Mouse (Mus musculus) neural tube, embryonic 13.5 days (tissue): Measurements from ENCODE around the gene Padi3. TPM values are rescaled to one million over a fixed set of nuclear protein-coding genes. Genes with fewer than 3 reads are reported as not detected.

ENCODE experiments used
- ATAC-seq: fragments of 200-750 bp; cut with Nextera tagmentation; 2 replicates; pipeline ENCODE4 v1.8.0; 2017; ENCODE audit warnings: low read depth, mild to moderate bottlenecking, moderate TSS enrichment, moderate library complexity
- H3K27ac ChIP-seq: fragments of 300-500 bp; sonication (generic); replicated peaks from 2 replicates; pipeline ENCODE4 v1.5.1; 2015; ENCODE audit warnings: moderate library complexity, mild to moderate bottlenecking, inconsistent platforms
- H3K27me3 ChIP-seq: fragments of 300-500 bp; sonication (generic); 2 replicates; pipeline ENCODE4 v1.6.1; 2015; ENCODE audit warnings: mild to moderate bottlenecking, inconsistent platforms
- H3K36me3 ChIP-seq: fragments of 300-500 bp; sonication (generic); 2 replicates; pipeline ENCODE4 v1.6.1; 2015; ENCODE audit warnings: mild to moderate bottlenecking, inconsistent platforms
- H3K4me1 ChIP-seq: fragments of 300-500 bp; sonication (generic); replicated peaks from 2 replicates; pipeline ENCODE4 v1.6.1; 2015; ENCODE audit warnings: inconsistent platforms
- H3K4me2 ChIP-seq: fragments of 300-500 bp; sonication (generic); 2 replicates; pipeline ENCODE4 v1.6.1; 2015; ENCODE audit warnings: inconsistent platforms, mild to moderate bottlenecking, moderate library complexity
- H3K4me3 ChIP-seq: fragments of 300-500 bp; sonication (generic); 2 replicates; pipeline ENCODE4 v1.5.1; 2015; ENCODE audit warnings: mild to moderate bottlenecking, inconsistent platforms
- H3K9ac ChIP-seq: fragments of 300-500 bp; sonication (generic); 2 replicates; pipeline ENCODE4 v1.6.1; 2015; ENCODE audit warnings: moderate library complexity, mild to moderate bottlenecking, inconsistent platforms
- H3K9me3 ChIP-seq: fragments of 300-500 bp; sonication (generic); 2 replicates; pipeline ENCODE4 v1.6.1; 2016; ENCODE audit warnings: inconsistent platforms
- whole genome bisulfite sequencing: fragments of 180-500 bp; shearing (Covaris S2); methylation state at CpG from one replicate; pipeline ENCODE4 v1.1.7; 2015; 5-methylcytosine and 5-hydroxymethylcytosine counted together
- polyA plus RNA-seq: library from polyadenylated mRNA; unstranded; fragments of >200 nt; fragmentation: Nextera tagmentation; extraction: Ambion mirVana; gene quantifications from 2 replicates; pipeline ENCODE4 v1.2.1, GENCODE M21; 2015

The Padi3 gene
- polyA plus RNA-seq = not detected in 2 replicates

GRCm38 (mm10) chr4:140810458-140811260 lies at the start of gene Padi3:
Gene Padi3, minus strand, starts transcription at chr4:140810648.
- H3K4me3 ChIP-seq = no peak within 1 kb of the TSS
- no peak within 1 kb of the TSS for H3K4me2 ChIP-seq
- no peak within 1 kb of the TSS for H3K27ac ChIP-seq
- H3K4me1 ChIP-seq = peaks cover 22% of the 10 kb centered on the region
- H3K27me3 ChIP-seq = peaks cover 23% of the 10 kb centered on the region
- no peaks in the 10 kb centered on the region for H3K9me3 ChIP-seq
- WGBS = 66% methylated on average over 16 of the region's 16 CpGs
- no peaks in the 10 kb centered on the region for H3K36me3 ChIP-seq
- no peak for ATAC-seq
- H3K9ac ChIP-seq = no peak within 1 kb of the TSS

- Histone ChIP-seq H3K4me1 (0 out of 2 replicates have a peak, but pooled peaks cover 5% of the 10 kb centered on the region), H3K9me3 (no peaks in the 10 kb centered on the region), H3K27me3 (no peaks in the 10 kb centered on the region), H3K4me3 (no peak overlapping the region), H3K4me2 (no peak overlapping the region), H3K9ac (no peak overlapping the region), H3K36me3 (no peaks in the 10 kb centered on the region), H3K27ac (no peak overlapping the region)
- ATAC-seq = no peak
- WGBS = 85% methylated on average over 11 of the region's 11 CpGs
Observed at GRCm38 (mm10) chr4:140859291-140859690, 48.8 kb upstream of the Padi3 start.

- Histone ChIP-seq H3K9me3 (no peaks in the 10 kb centered on the region), H3K4me1 (peaks cover 15% of the 10 kb centered on the region; the same call in 1 of the 2 replicates), H3K4me3 (no peak overlapping the region), H3K4me2 (no peak overlapping the region), H3K27me3 (no peaks in the 10 kb centered on the region), H3K9ac (no peak overlapping the region), H3K27ac (no peak overlapping the region), H3K36me3 (no peaks in the 10 kb centered on the region)
- WGBS = 89% methylated on average over 7 of the region's 7 CpGs
- ATAC-seq = no peak
Observed at GRCm38 (mm10) chr4:140857813-140858212, 47.4 kb upstream of the Padi3 start.

DNA sequence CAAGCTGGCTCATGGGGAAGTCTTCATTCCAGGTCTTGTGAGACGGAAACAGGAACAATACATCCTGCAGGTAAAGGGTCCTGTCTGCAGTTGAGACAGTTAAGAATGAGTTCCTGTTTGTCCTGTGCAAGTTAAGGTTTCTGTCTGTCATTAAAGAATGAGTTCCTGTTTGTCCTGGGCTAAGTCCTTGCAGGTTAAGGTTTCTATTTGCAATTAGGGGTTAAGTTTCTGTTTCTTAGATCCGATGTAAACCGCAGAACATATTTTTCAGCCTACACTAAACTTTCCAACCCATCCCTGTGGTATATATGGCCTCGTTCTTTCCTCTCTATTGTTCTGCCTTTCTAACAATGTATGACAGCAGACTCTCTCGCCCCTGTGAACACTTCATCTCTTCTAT lies 46.6 kb upstream of the Padi3 start:
- H3K9me3 ChIP-seq = no peaks in the 10 kb centered on the region
- peaks cover 15% of the 10 kb centered on the region; the same call in 1 of the 2 replicates for H3K4me1 ChIP-seq
- no peak overlapping the region for H3K9ac ChIP-seq
- no peak overlapping the region for H3K4me2 ChIP-seq
- 81% methylated on average over 5 of the region's 5 CpGs for WGBS
- H3K36me3 ChIP-seq = no peaks in the 10 kb centered on the region
- H3K27me3 ChIP-seq = no peaks in the 10 kb centered on the region
- no peak overlapping the region for H3K4me3 ChIP-seq
- H3K27ac ChIP-seq = no peak overlapping the region
- ATAC-seq = no peak

DNA sequence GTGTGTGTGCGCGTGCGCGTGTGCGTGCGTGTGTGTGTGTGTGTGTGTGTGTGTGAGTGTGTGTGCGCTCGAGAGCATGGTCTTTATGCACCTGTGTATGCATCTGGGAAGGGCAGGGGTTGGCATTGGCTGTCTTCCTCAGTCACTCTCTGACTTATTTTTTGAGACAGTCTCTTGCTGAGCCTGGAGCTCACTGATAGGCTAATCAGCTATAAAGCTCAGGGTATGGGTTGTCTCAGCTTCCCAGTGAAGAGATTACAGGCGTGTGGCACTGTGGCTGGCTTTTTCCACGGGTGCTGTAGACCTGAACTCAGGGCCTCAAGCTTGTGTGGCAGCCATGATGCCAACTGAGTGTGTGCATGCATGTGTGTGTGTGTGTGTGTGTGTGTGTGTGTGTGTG lies 44.7 kb upstream of the Padi3 start:
- Histone ChIP-seq H3K4me3 (no peak overlapping the region), H3K9ac (no peak overlapping the region)
- WGBS = 88% methylated on average over 10 of the region's 10 CpGs

GRCm38 (mm10) chr4:140854455-140854864 lies 44.0 kb upstream of the Padi3 start:
- no peak overlapping the region for H3K4me3 ChIP-seq
- H3K9me3 ChIP-seq = no peaks in the 10 kb centered on the region
- WGBS = 69% methylated on average over 10 of the region's 10 CpGs
- H3K9ac ChIP-seq = no peak overlapping the region
- peaks cover 15% of the 10 kb centered on the region; the same call in 1 of the 2 replicates for H3K4me1 ChIP-seq
- H3K27me3 ChIP-seq = no peaks in the 10 kb centered on the region
- no peak overlapping the region for H3K4me2 ChIP-seq
- no peaks in the 10 kb centered on the region for H3K36me3 ChIP-seq
- no peak for ATAC-seq
- no peak overlapping the region for H3K27ac ChIP-seq

More for the DNA sequence above, 44.7 kb upstream of the Padi3 start:
- H3K4me1 ChIP-seq = peaks cover 15% of the 10 kb centered on the region; the same call in 1 of the 2 replicates
- ATAC-seq = no peak
- no peaks in the 10 kb centered on the region for H3K27me3 ChIP-seq
- no peak overlapping the region for H3K27ac ChIP-seq
- H3K4me2 ChIP-seq = no peak overlapping the region
- H3K36me3 ChIP-seq = no peaks in the 10 kb centered on the region
- H3K9me3 ChIP-seq = no peaks in the 10 kb centered on the region

DNA sequence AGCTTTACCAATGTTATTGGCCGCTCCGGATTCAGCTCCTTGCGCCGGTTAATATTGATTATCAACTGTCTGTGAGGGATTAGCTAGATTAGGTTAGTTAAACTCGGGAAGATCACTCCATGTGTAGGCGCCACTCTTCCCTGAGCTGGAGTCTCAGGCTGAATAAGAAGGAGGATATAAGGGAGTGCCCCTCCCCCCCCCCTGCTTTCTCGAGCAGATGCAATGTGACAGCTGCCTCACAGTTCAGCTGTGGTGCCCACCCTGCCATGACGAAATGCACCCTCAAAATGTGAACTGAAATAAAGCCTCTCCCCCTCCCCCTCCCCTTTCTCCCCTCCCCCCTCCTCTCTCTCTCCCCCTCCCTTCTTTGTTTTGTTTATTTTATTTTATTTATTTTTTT lies 43.2 kb upstream of the Padi3 start:
- H3K36me3 ChIP-seq = no peaks in the 10 kb centered on the region
- H3K27ac ChIP-seq = no peak overlapping the region
- ATAC-seq = no peak
- H3K4me3 ChIP-seq = no peak overlapping the region
- H3K9me3 ChIP-seq = no peaks in the 10 kb centered on the region
- H3K9ac ChIP-seq = no peak overlapping the region
- H3K4me2 ChIP-seq = no peak overlapping the region
- no peaks in the 10 kb centered on the region for H3K27me3 ChIP-seq
- 61% methylated on average over 8 of the region's 8 CpGs for WGBS
- peaks cover 15% of the 10 kb centered on the region; the same call in 1 of the 2 replicates for H3K4me1 ChIP-seq

DNA sequence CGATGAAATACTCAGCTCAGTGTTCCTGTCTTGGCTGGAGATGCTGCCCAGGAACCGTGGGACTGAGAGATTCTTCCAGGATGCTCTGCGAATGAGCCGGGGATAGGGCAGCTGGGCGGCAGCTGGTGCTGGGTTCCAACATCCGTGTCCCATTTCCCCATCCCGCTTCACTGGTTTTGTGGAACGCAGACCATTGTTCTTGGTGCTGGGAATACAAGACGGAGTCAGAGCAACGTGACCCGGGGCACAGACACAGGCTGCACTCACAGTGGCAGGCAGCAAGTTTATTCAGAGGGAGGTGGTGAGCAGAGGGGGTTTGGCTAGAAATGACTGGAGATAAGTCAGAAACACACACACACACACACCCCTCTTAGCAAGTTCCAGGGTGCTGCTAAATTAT lies 38.9 kb upstream of the Padi3 start:
- no peaks in the 10 kb centered on the region for H3K9me3 ChIP-seq
- WGBS = 58% methylated on average over 11 of the region's 11 CpGs
- ATAC-seq = no peak
- no peak overlapping the region for H3K9ac ChIP-seq
- no peaks in the 10 kb centered on the region for H3K27me3 ChIP-seq
- no peak overlapping the region for H3K4me3 ChIP-seq
- peaks cover 27% of the 10 kb centered on the region for H3K4me1 ChIP-seq
- H3K36me3 ChIP-seq = no peaks in the 10 kb centered on the region
- H3K27ac ChIP-seq = no peak overlapping the region
- no peak overlapping the region for H3K4me2 ChIP-seq

- 0 out of 2 replicates have a peak within 1 kb of the TSS, but pooled peaks have one; percentile 3 for H3K27ac ChIP-seq
- peaks cover 28% of the 10 kb centered on the region for H3K4me1 ChIP-seq
- H3K9me3 ChIP-seq = no peaks in the 10 kb centered on the region
- no peak within 1 kb of the TSS for H3K4me2 ChIP-seq
- WGBS = 48% methylated on average over 6 of the region's 6 CpGs
- H3K36me3 ChIP-seq = no peaks in the 10 kb centered on the region
- ATAC-seq = no peak
- no peak within 1 kb of the TSS for H3K4me3 ChIP-seq
- no peaks in the 10 kb centered on the region for H3K27me3 ChIP-seq
- H3K9ac ChIP-seq = no peak within 1 kb of the TSS
Observed at GRCm38 (mm10) chr4:140845666-140846065, 35.2 kb upstream of the Padi3 start, which contains the start of gene Padi1. Gene Padi1, minus strand, starts transcription at chr4:140845778.

GRCm38 (mm10) chr4:140844991-140845390 lies 34.5 kb upstream of the Padi3 start:
- Histone ChIP-seq H3K9ac (no peak overlapping the region), H3K4me1 (peaks cover 28% of the 10 kb centered on the region), H3K27me3 (no peaks in the 10 kb centered on the region), H3K4me2 (no peak overlapping the region), H3K36me3 (no peaks in the 10 kb centered on the region), H3K27ac (no peak overlapping the region), H3K4me3 (no peak overlapping the region), H3K9me3 (no peaks in the 10 kb centered on the region)
- 76% methylated on average over 4 of the region's 4 CpGs for WGBS
- ATAC-seq = no peak

GRCm38 (mm10) chr4:140843670-140844280 lies 33.3 kb upstream of the Padi3 start:
- Histone ChIP-seq H3K36me3 (no peaks in the 10 kb centered on the region), H3K27ac (no peak overlapping the region), H3K9me3 (no peaks in the 10 kb centered on the region), H3K4me3 (no peak overlapping the region), H3K4me1 (peaks cover 28% of the 10 kb centered on the region), H3K27me3 (no peaks in the 10 kb centered on the region), H3K4me2 (no peak overlapping the region), H3K9ac (no peak overlapping the region)
- ATAC-seq = no peak
- 45% methylated on average over 15 of the region's 15 CpGs for WGBS

- Histone ChIP-seq H3K27ac (no peak overlapping the region), H3K4me3 (no peak overlapping the region), H3K4me1 (peaks cover 28% of the 10 kb centered on the region), H3K27me3 (no peaks in the 10 kb centered on the region), H3K9ac (no peak overlapping the region), H3K36me3 (no peaks in the 10 kb centered on the region), H3K4me2 (no peak overlapping the region), H3K9me3 (no peaks in the 10 kb centered on the region)
- ATAC-seq = no peak
- WGBS = 79% methylated on average over 1 of the region's 1 CpGs
Observed at GRCm38 (mm10) chr4:140842909-140843308, 32.5 kb upstream of the Padi3 start.
